Mouse (Mus musculus) G1E (cell line): ENCODE results near the gene Ccdc124. TPM values are rescaled to one million over a fixed set of nuclear protein-coding genes. Genes with fewer than 3 reads are reported as not detected.

Experiments used
- ATAC-seq: 2 replicates; pipeline ENCODE4 v1.8.0; 2016; ENCODE audit warnings: mild to moderate bottlenecking; ENCODE audit not compliant: insufficient number of reproducible peaks, poor library complexity, low FRiP score, severe bottlenecking; ENCODE audit errors: extremely low read depth
- DNase-seq: peaks from one replicate; pipeline ENCODE4 v3.0.0; 2012; ENCODE audit warnings: low spot score
- H3K27me3 ChIP-seq: 2 replicates; pipeline ENCODE4 v1.6.1; 2012; ENCODE audit warnings: mild to moderate bottlenecking, low read length, inconsistent platforms; ENCODE audit not compliant: insufficient read depth
- H3K36me3 ChIP-seq: replicated peaks from 2 replicates; pipeline ENCODE3; 2012; ENCODE audit warnings: mild to moderate bottlenecking, inconsistent platforms
- H3K4me1 ChIP-seq: 2 replicates; pipeline ENCODE4 v1.6.1; 2012; ENCODE audit warnings: low read depth, low read length, inconsistent platforms, mixed read lengths; ENCODE audit not compliant: insufficient read depth
- H3K4me3 ChIP-seq: 2 replicates; pipeline ENCODE4 v1.5.1; 2012; ENCODE audit warnings: low read depth, mild to moderate bottlenecking, inconsistent platforms, low read length, moderate library complexity, mixed read lengths
- H3K9me3 ChIP-seq: replicated peaks from 2 replicates; pipeline ENCODE4 v1.6.1; 2012; ENCODE audit warnings: inconsistent platforms
- CTCF ChIP-seq: IDR thresholded peaks from 2 replicates; pipeline ENCODE4 v1.5.1; 2012; ENCODE audit warnings: low read depth, low read length, inconsistent platforms, mixed read lengths
- GATA1 ChIP-seq: IDR thresholded peaks from 2 replicates; pipeline ENCODE4 v1.6.1; 2012; ENCODE audit warnings: borderline replicate concordance, low read length, inconsistent platforms, mixed read lengths
- GATA2 ChIP-seq: IDR thresholded peaks from 2 replicates; pipeline ENCODE4 v1.6.1; 2012; ENCODE audit warnings: low read depth, low read length, inconsistent platforms, borderline replicate concordance
- POLR2AphosphoS5 ChIP-seq: IDR thresholded peaks from 2 replicates; pipeline ENCODE4 v1.6.1; 2012; ENCODE audit warnings: low read depth, low read length, inconsistent platforms; ENCODE audit not compliant: insufficient replicate concordance
- TAL1 ChIP-seq: conservative IDR thresholded peaks from 2 replicates; pipeline ENCODE4 v1.6.1; 2012; ENCODE audit warnings: low read depth, low read length, inconsistent platforms, mixed read lengths
- polyA plus RNA-seq: library from polyadenylated mRNA; stranded (reverse); fragments of >175 nt; gene quantifications from 2 replicates; pipeline ENCODE4 v1.2.3, GENCODE M21; 2012
- total RNA-seq, 2 experiments: library from RNA; stranded (forward) in 1 of 2; stranded (reverse) in 1 of 2; fragments of 200-1000 nt in 1 of 2; fragments of >200 nt in 1 of 2; fragmentation: Nextera tagmentation in 1 of 2; gene quantifications; 2 replicates each; pipeline ENCODE4 v1.2.3; 2014 to 2017

Ccdc124 gene
- total and polyA plus RNA-seq, 3 experiments, result 16.1 to 171 (median 18.9) TPM

DNA sequence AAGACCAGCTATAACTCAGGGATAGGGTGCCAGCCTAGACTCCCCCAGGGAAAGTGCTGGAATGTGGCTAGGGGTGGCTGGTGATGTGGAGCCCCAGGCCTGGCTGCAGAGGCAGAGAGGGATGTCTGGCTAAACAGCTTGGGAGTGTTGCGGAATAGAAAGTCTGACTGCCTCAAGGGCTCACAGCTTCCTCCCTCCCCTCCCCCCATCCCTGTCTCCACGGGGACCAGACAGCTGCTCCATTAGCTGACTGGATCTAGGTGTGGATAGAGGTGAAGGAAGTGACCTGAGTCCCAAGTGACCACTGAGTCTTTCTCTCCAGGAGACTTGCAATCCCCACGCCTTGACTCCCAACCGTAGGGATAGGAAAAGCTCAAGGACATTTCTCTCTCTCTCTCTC, 29.4 kb upstream of the Ccdc124 start:
- Histone ChIP-seq H3K4me3 (no peak overlapping the region), H3K9me3 (no peaks in the 10 kb centered on the region), H3K36me3 (peaks cover 6% of the 10 kb centered on the region), H3K4me1 (peaks cover 53% of the 10 kb centered on the region), H3K27me3 (peaks cover 4% of the 10 kb centered on the region; the same call in 1 of the 2 replicates)
- TF ChIP-seq TAL1, result no peak
- no peak for TF ChIP-seq POLR2AphosphoS5
- TF ChIP-seq GATA1, result no peak
- no peak for TF ChIP-seq GATA2
- TF ChIP-seq CTCF, result no peak
- DNase-seq, result no peak
- no peak for ATAC-seq

DNA sequence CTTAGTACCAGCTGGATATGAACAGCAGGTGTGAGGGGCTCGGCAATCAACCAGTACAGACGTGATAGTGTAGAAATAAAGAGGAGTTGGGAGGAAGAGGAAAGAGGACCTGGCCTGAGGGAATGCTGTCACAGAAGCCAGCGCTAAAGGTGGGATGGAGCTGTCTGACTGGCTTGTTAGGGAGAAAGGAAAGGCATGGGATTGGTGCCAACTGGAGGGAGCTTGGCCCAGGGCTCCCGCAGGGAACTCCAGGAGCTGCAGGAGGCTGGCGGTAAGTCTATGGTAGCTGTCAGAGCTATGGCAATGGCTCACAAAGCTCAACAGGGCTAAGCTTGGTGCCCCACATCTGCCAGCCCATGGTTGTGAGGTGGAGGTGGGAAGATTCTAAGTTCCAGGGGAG, 28.5 kb upstream of the Ccdc124 start:
- ATAC-seq (no peak), DNase-seq (no peak)
- peaks cover 4% of the 10 kb centered on the region; the same call in 1 of the 2 replicates for H3K27me3 ChIP-seq
- TF ChIP-seq GATA2 (no peak), GATA1 (no peak), TAL1 (no peak)
- no peak overlapping the region for H3K4me3 ChIP-seq
- peaks cover 47% of the 10 kb centered on the region for H3K4me1 ChIP-seq
- peaks cover 2% of the 10 kb centered on the region for H3K36me3 ChIP-seq
- H3K9me3 ChIP-seq, result no peaks in the 10 kb centered on the region

- H3K27me3 ChIP-seq, result peaks cover 4% of the 10 kb centered on the region; the same call in 1 of the 2 replicates
- DNase-seq (no peak), ATAC-seq (no peak)
- H3K9me3 ChIP-seq, result no peaks in the 10 kb centered on the region
- peaks cover 42% of the 10 kb centered on the region for H3K4me1 ChIP-seq
- H3K4me3 ChIP-seq, result no peak overlapping the region
- TF ChIP-seq TAL1 (no peak), CTCF (no peak), GATA1 (no peak), POLR2AphosphoS5 (no peak), GATA2 (no peak)
- peaks cover 8% of the 10 kb centered on the region for H3K36me3 ChIP-seq
These were observed 27.2 kb upstream of the Ccdc124 start for GRCm38 (mm10) chr8:70900872-70901387.

- H3K27me3 ChIP-seq, result peaks cover 4% of the 10 kb centered on the region; the same call in 1 of the 2 replicates
- H3K9me3 ChIP-seq, result no peaks in the 10 kb centered on the region
- peaks cover 25% of the 10 kb centered on the region for H3K36me3 ChIP-seq
- H3K4me1 ChIP-seq, result peaks cover 45% of the 10 kb centered on the region
- no peak for TF ChIP-seq CTCF
- no peak for TF ChIP-seq POLR2AphosphoS5
- TF ChIP-seq GATA2, result no peak
- TF ChIP-seq TAL1, result no peak
- no peak for TF ChIP-seq GATA1
- H3K4me3 ChIP-seq, result no peak overlapping the region
- no peak for DNase-seq
- ATAC-seq, result no peak
These were observed 25.5 kb upstream of the Ccdc124 start for GRCm38 (mm10) chr8:70899226-70899625.

DNA sequence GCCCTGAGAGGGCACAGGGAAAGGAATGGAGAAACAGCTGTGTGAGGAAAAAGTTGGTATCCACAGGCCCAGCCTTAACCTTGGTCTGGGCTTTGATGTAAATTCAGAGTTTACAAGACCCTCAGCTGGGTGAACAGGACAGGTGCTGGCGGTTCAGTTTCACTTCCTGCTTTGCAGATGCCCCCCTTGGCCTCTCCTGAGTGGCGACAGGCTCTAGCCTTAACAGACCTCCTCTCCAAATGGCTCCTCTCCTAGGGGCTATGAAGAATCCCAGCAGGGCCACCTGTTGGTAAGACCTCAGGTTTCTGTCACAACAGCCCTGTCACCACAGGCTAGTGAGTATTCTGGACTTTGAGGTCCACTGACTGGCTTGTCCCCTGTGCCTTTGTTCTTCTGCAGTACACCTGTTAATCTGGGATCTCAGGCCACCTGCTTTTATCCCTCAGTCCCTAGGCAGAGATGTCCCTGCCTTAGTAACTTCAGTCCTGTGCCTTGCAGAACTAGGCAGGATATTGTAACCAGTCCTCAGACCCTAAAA, 25.0 kb upstream of the Ccdc124 start:
- no peak for DNase-seq
- no peak for ATAC-seq
- peaks cover 42% of the 10 kb centered on the region for H3K4me1 ChIP-seq
- TF ChIP-seq GATA1 (no peak), GATA2 (no peak), POLR2AphosphoS5 (no peak), CTCF (no peak), TAL1 (no peak)
- no peaks in the 10 kb centered on the region; the same call in 1 of the 2 replicates for H3K9me3 ChIP-seq
- H3K4me3 ChIP-seq, result peak overlapping the region; percentile 97; the same call in 1 of the 2 replicates
- H3K27me3 ChIP-seq, result peaks cover 4% of the 10 kb centered on the region; the same call in 1 of the 2 replicates
- H3K36me3 ChIP-seq, result peaks cover 30% of the 10 kb centered on the region

DNA sequence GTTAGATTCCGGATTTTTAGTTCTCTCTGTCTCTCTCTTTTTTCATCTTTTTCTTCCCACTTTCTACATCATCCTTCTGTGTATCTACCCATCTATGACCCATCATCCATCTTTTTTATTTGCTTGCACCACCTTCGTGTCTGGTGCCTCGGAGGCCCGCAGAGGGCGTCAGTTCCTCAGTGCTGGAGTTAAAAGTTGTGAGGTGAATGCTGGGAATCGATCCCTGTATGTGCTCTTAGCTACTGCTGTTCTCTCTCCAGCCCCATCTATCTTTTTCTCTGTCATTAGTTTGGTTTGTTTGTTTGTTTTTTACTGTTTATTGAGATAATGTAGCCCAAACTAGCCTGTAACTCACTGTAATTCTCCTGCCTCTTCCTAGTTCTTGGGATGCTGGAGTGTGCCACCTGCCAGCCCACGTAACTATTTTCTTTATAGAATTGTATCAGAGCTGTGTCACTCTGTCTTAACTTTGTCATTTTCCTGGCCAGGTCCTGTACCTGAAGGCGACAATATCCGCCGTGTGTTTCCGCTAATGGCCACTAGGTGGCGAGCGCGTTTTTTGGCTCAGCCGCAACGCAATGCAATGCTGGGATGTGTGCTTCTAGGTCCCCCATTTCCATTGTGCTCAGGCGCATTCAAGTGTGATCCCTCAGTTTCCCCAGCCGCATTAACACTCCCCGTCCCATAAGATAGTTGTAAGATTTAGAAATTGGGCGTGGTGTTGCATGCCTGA, 24.1 kb upstream of the Ccdc124 start:
- DNase-seq (peak; percentile 66), ATAC-seq (0 out of 2 replicates have a peak, but pooled peaks have one; percentile 31)
- H3K9me3 ChIP-seq, result peaks cover 8% of the 10 kb centered on the region
- H3K4me3 ChIP-seq, result peak overlapping the region; percentile 97
- H3K36me3 ChIP-seq, result peaks cover 39% of the 10 kb centered on the region
- H3K27me3 ChIP-seq, result no peaks in the 10 kb centered on the region
- peaks cover 37% of the 10 kb centered on the region for H3K4me1 ChIP-seq
- TF ChIP-seq GATA2, result no peak
- TF ChIP-seq CTCF, result peak; percentile 94
